In the genomic region with DNA sequence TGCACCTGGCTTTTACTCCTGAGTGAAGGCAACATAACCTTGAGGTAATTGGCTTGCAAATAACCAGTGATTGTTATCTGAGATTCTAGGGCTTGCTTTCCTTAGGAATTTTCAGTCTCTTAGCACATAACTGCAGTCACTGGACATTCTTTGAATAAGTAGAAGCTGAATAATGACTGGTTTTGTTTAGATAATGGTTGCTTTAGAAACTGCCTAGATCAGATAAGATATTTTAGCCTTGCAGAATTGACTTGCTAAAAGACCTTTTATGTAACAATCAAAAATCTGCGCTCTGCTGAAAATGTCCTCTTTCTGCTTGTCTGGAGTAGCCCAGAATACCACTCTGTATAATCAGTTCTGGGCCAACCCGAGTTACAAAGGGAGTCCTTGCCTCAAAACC, we compare ENCODE assay signal across 18 mouse cellular contexts. TPM values are rescaled to one million over a fixed set of nuclear protein-coding genes. Genes with fewer than 3 reads are reported as not detected.
"Had no signal": no experiment of that assay in that cellular context is flagged by ENCODE, and none has a peak within 500 bp of the region (broad histone marks: within the 10 kb centered on the region; RNA-seq: fewer than 3 reads in every experiment).

No protein-coding gene starts in this region.

- H3K9ac ChIP-seq: limb, embryonic 12.5 days; liver, embryonic 13.5 days; liver, postnatal 0 days; midbrain, embryonic 13.5 days had no signal

- H3K4me3 ChIP-seq: limb, embryonic 12.5 days; liver, embryonic 13.5 days; midbrain, embryonic 13.5 days had no signal

- H3K36me3 ChIP-seq: limb, embryonic 12.5 days; liver, embryonic 13.5 days; midbrain, embryonic 13.5 days had no signal

- H3K9me3 ChIP-seq: limb, embryonic 12.5 days; liver, embryonic 13.5 days; midbrain, embryonic 13.5 days had no signal

- H3K4me1 ChIP-seq: limb, embryonic 12.5 days; liver, embryonic 13.5 days; midbrain, embryonic 13.5 days had no signal

- DNase-seq: kidney, adult 2 months; kidney, postnatal 36 days; liver; liver, embryonic 13.5 days; liver, postnatal 0 days; lung, postnatal 36 days; right cerebral cortex, postnatal 14 days; thymus, postnatal 4 days had no signal

- H3K27ac ChIP-seq: limb, embryonic 12.5 days; liver, embryonic 13.5 days; midbrain, embryonic 13.5 days; stomach, postnatal 0 days had no signal

- H3K4me2 ChIP-seq: limb, embryonic 12.5 days; liver, embryonic 13.5 days; midbrain, embryonic 13.5 days had no signal

- ATAC-seq: liver, postnatal 0 days; midbrain, embryonic 13.5 days had no signal

- H3K27me3 ChIP-seq: midbrain, embryonic 13.5 days had no signal

RNA-seq across cellular contexts. Expression of gene Calcoco2, which starts 2.3 kb away (rescaled TPM):
- total RNA-seq: layer of hippocampus, postnatal 10 days; left cerebral cortex, postnatal 36 days; megakaryocyte progenitor cell, adult 5-6 weeks; midbrain, postnatal 0 days had no signal
- polyA plus RNA-seq: kidney, adult 2 months; kidney, embryonic 16.5 days; limb, embryonic 12.5 days; liver, embryonic 13.5 days; liver, postnatal 0 days; midbrain, embryonic 13.5 days; midbrain, postnatal 0 days; neural tube, embryonic 14.5 days; small intestine, adult 2 months; stomach, postnatal 0 days had no signal

RNA-seq across cellular contexts. Expression of gene Ttll6, which starts 19.5 kb away (rescaled TPM):
- total RNA-seq: megakaryocyte progenitor cell, adult 5-6 weeks had no signal
- polyA plus RNA-seq: kidney, embryonic 16.5 days; limb, embryonic 12.5 days; liver, embryonic 13.5 days; liver, postnatal 0 days; small intestine, adult 2 months had no signal
